Mouse (Mus musculus) myocyte (in vitro differentiated cells): ENCODE results near the gene Phactr4.

Source experiments
- CEBPB ChIP-seq: IDR thresholded peaks from 2 replicates; pipeline ENCODE4 v1.6.1; 2011; ENCODE audit warnings: mild to moderate bottlenecking, moderate library complexity; ENCODE audit not compliant: poor library complexity, insufficient read depth, severe bottlenecking
- POLR2A ChIP-seq: IDR thresholded peaks from one replicate; pipeline ENCODE4 v1.6.1; 2011; ENCODE audit warnings: low read depth, mild to moderate bottlenecking, control low read depth, moderate library complexity; ENCODE audit not compliant: insufficient read length
- REST ChIP-seq: IDR thresholded peaks from one replicate; pipeline ENCODE4 v1.6.1; 2011; ENCODE audit warnings: mild to moderate bottlenecking, control low read depth, moderate library complexity; ENCODE audit not compliant: insufficient read depth, insufficient read length
- SRF ChIP-seq: IDR thresholded peaks from one replicate; pipeline ENCODE4 v1.6.1; 2011; ENCODE audit warnings: low read depth; ENCODE audit not compliant: control insufficient read depth, insufficient read length
- TCF12 ChIP-seq: IDR thresholded peaks from one replicate; pipeline ENCODE4 v1.6.1; 2011; ENCODE audit warnings: mild to moderate bottlenecking, control low read depth; ENCODE audit not compliant: poor library complexity, insufficient read depth, severe bottlenecking
- USF1 ChIP-seq: IDR thresholded peaks from one replicate; pipeline ENCODE4 v1.6.1; 2011; ENCODE audit warnings: low read depth, mild to moderate bottlenecking, control low read depth, moderate library complexity

GRCm38 (mm10) chr4:132401016-132401415 lies 21.3 kb downstream of the Phactr4 start:
- no peak for TF ChIP-seq POLR2A
- no peak for TF ChIP-seq USF1
- no peak for TF ChIP-seq TCF12
- no peak for TF ChIP-seq REST
- TF ChIP-seq SRF, result no peak
- TF ChIP-seq CEBPB, result no peak
